Mouse (Mus musculus) Patski (cell line): ENCODE measurements at regions not wholly inside any gene's neighbourhood (a gene's known extent, or its start where the extent isn't known, plus 50 kb on each side); places are given as distances from the start of the nearest gene placed in this dataset.

Experiments
- ATAC-seq: fragments of 100-300 bp; one replicate; pipeline ENCODE4 v1.8.0; 2021
- CTCF ChIA-PET: fragments of 350-600 bp; sonication (Branson Sonifier 250); formaldehyde crosslinking; loops from one replicate; lab custom pipeline; 2022; ENCODE audit warnings: inconsistent platforms; lab: Charles Lee
- POLR2A ChIA-PET: fragments of 350-600 bp; sonication (Branson Sonifier 250); formaldehyde crosslinking; loops from one replicate; lab custom pipeline; 2022; ENCODE audit warnings: antibody characterized with exemption, inconsistent platforms; lab: Charles Lee
- DNase-seq: peaks from one replicate; pipeline ENCODE4 v3.0.0-alpha.2; 2011; ENCODE audit warnings: low read depth, low spot score
- H3K27me3 ChIP-seq: fragments of 371-371 bp; one replicate; pipeline ENCODE4 v1.5.1; 2021
- CTCF ChIP-seq: fragments of 100-300 bp; IDR thresholded peaks from one replicate; pipeline ENCODE4 v1.5.1; 2021
- in situ Hi-C: fragments of 300-500 bp; cut with MboI; formaldehyde crosslinking; loops from 3 replicates; pipeline ENCODE4 v1.11.1; 2018; ENCODE audit warnings: low pct_unique_long_range_greater_than_20kb, mixed read lengths

DNA sequence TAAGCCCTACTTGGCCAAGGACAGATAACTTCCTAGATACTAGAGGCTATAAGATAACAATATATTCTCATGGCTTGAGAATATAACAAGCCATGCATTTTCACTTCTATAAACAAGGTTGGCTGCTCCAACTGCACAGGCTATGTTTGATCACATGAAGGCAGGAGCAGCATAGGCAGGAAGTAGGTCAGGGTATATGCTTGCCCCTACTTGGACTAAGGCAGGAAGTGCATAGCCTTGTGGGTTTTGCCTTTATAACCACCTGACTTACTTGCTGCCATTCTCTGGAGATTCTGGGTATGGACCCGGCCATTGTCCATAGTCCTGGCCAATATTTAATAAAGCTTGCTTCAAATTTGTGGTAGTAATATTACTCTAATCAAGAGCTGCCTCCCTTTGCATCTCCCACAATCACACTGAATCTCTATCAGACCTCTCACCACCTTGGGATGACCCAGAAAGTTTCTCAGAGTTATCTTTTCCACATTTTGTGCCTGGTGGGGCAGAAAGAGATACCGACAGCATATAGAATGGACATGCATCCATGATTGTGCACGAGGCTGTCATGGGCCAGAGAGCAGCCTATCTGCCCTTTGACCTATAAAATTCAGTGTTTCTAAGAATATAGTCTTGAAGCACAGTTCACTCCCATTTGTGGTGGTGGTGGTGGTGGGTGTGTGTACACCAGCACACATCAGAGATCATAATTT is 193.7 kb upstream of the Klf3 start:
- no peaks in the 10 kb centered on the region for H3K27me3 ChIP-seq
- no peak for ATAC-seq
- no peak for TF ChIP-seq CTCF
- POLR2A ChIA-PET: no interaction called here
- no peak for DNase-seq
- in situ Hi-C loops: no loop called here
- CTCF ChIA-PET: no interaction called here

GRCm38 (mm10) chr5:64610146-64610545 is 193.0 kb upstream of the Klf3 start:
- peak; percentile 4 for ATAC-seq
- ChIA-PET CTCF (interaction anchor here (0.9 kb wide), 1 partner anchor 28 kb away, joined by 3 read pairs; no protein-coding TSS in a partner anchor), POLR2A (no interaction called here)
- no peak for DNase-seq
- TF ChIP-seq CTCF: no peak
- in situ Hi-C loops: no loop called here
- no peaks in the 10 kb centered on the region for H3K27me3 ChIP-seq

DNA sequence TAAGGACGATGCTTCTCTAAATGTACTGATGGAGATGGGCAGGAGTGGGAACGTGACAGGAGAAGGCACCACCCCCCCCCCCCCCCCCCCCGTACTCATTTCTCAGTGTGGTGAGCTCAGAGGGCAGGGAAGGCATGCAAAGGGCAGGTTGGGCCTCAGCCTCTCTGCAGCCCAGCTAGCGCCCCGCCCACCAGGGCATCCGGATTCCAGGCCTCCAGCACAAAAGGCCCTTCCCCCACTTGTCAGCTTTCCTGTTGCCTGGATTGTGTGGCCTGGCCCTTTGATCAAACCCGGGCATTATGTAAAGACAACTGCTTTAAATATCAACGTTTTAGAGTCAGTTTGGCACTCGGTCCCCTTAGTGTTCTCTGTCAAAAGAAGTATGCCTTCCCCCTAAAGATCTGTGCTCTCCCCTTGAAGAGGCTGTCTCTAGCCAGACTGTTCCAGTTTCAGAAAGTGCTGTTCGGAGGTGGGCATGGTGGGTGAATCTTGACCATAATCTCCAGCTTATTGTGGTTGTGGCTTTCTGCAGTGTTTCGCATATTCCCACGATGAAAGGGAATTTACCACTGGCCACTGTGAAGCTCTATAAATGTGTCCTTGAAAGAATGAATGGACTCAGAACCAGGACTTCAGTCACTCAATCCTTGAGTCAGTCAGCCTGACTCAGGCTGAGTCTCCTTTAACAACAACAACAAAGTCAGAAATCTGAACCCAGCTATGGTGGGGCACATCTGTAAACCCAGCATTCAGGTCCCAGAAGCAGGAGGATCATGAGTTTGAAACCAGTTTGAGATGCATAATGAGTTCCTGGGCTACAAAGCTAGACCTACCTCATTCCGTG is 192.4 kb upstream of the Klf3 start:
- peak; percentile 28 for DNase-seq
- in situ Hi-C loops: no loop called here
- POLR2A ChIA-PET: interaction anchor here (0.8 kb wide), 1 partner anchor 266 kb away, joined by 3 read pairs; no protein-coding TSS in a partner anchor
- ATAC-seq: peak; percentile 74
- no peak for TF ChIP-seq CTCF
- H3K27me3 ChIP-seq: no peaks in the 10 kb centered on the region
- CTCF ChIA-PET: interaction anchor here (0.9 to 1.8 kb wide), 3 partner anchors 10 to 31 kb away, joined by 3 read pairs; no protein-coding TSS in a partner anchor

DNA sequence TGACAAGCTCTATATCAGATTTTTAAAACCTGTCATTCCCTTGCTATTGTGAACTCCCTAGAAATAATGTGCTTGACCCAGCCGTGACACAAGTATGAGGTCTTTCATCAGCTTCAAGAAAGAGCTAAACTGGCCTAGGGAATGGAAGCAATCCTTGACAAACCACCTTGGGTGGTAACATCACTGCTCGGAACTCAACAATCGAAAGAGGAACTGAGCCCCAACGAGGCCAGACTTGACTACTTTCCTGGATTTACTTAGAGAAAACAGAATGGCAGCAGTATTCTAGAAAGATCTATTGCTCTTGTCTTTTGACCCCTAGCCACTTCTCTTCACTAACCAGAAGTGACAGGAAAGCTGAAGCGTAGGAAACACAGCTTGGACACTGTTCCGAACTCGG is 191.2 kb upstream of the Klf3 start:
- ChIA-PET POLR2A (no interaction called here), CTCF (interaction anchor here (1.4 to 1.8 kb wide), 2 partner anchors 9 to 32 kb away, joined by 3 read pairs; no protein-coding TSS in a partner anchor)
- ATAC-seq: no peak
- in situ Hi-C loops: no loop called here
- DNase-seq: no peak
- no peaks in the 10 kb centered on the region for H3K27me3 ChIP-seq
- no peak for TF ChIP-seq CTCF

DNA sequence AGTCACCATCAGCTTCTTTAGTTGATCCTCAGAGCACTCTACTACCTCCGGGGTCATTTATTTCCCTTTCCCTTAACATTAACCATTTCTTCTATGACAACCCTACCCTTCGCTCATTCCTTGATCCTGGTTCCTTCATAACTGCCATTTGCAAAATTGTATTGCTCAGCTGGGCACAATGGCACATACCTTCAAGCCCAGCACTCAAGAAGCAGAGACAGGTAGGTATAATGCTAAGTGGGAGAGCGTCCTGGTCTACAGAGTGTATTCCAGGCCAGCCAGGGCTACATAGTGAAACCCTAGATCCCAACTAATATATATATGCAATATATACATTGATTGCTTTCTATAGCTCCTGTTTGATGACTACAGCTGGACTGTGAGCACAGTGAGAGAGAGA is 189.5 kb upstream of the Klf3 start:
- ATAC-seq: no peak
- CTCF ChIA-PET: interaction anchor here (0.6 kb wide), 1 partner anchor 49 kb away, joined by 3 read pairs; no protein-coding TSS in a partner anchor
- POLR2A ChIA-PET: interaction anchor here (0.7 kb wide), 1 partner anchor 793 kb away, joined by 4 read pairs; no protein-coding TSS in a partner anchor
- no peaks in the 10 kb centered on the region for H3K27me3 ChIP-seq
- in situ Hi-C loops: no loop called here
- no peak for TF ChIP-seq CTCF
- DNase-seq: no peak

DNA sequence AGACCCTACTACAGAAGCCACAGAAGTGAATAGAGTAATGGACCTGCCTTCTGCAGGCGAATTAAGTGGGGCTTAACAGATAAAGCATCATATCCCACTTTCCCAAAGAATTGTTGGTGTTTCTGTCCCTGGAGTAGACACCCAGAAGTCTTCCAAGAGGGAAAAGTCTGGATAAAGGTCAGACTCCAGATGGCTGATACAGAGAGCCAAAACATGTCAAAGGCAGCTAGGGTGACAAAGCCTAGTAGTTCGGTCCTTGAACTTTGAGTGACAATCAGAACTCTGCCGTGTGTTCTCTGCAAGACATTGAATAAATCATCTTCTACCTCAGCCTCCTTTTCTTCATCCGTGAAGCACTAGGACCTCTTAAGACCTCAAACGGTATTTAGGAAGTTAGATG is 185.1 kb upstream of the Klf3 start:
- CTCF ChIA-PET: no interaction called here
- H3K27me3 ChIP-seq: no peaks in the 10 kb centered on the region
- in situ Hi-C loops: no loop called here
- DNase-seq: no peak
- no peak for TF ChIP-seq CTCF
- POLR2A ChIA-PET: no interaction called here
- ATAC-seq: no peak

DNA sequence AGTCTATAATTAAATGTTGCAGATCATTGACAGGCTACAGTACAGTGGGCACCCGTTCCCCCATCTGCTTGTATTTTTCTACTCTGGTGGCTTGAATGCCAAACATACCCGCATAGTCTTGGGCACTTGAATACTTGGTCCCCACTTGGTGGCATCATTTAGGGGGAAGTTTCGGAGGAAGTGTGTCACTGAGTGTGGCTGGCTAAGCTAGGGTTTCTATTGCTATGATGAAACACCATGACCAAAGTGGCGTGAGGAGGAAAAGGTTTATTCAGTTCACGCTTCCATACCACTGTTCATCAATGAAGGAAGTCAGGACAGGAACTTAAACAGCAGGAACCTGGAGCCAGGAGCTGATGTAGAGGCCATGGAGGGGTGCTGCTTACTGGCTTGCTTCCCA is 183.4 kb upstream of the Klf3 start:
- no peaks in the 10 kb centered on the region for H3K27me3 ChIP-seq
- CTCF ChIA-PET: no interaction called here
- in situ Hi-C loops: no loop called here
- POLR2A ChIA-PET: interaction anchor here (0.7 kb wide), 1 partner anchor 145 kb away, joined by 3 read pairs; no protein-coding TSS in a partner anchor
- TF ChIP-seq CTCF: no peak
- ATAC-seq (no peak), DNase-seq (no peak)

- ChIA-PET CTCF (interaction anchor here (1.3 kb wide), 1 partner anchor 9 kb away, joined by 3 read pairs; no protein-coding TSS in a partner anchor), POLR2A (no interaction called here)
- in situ Hi-C loops: no loop called here
- no peak for DNase-seq
- ATAC-seq: no peak
- no peak for TF ChIP-seq CTCF
- H3K27me3 ChIP-seq: no peaks in the 10 kb centered on the region
Observed at GRCm38 (mm10) chr5:64620726-64621125, 182.5 kb upstream of the Klf3 start.

- no peak for TF ChIP-seq CTCF
- no peaks in the 10 kb centered on the region for H3K27me3 ChIP-seq
- ATAC-seq (no peak), DNase-seq (no peak)
- in situ Hi-C loops: no loop called here
- ChIA-PET CTCF (interaction anchor here (1.3 kb wide), 1 partner anchor 10 kb away, joined by 3 read pairs; no protein-coding TSS in a partner anchor), POLR2A (no interaction called here)
Observed at GRCm38 (mm10) chr5:64621386-64621785, 181.8 kb upstream of the Klf3 start.

- DNase-seq: no peak
- in situ Hi-C loops: no loop called here
- ChIA-PET POLR2A (no interaction called here), CTCF (interaction anchor here (0.9 to 1.1 kb wide), 2 partner anchors 10 to 150 kb away, joined by 3 read pairs; no protein-coding TSS in a partner anchor)
- ATAC-seq: no peak
- H3K27me3 ChIP-seq: no peaks in the 10 kb centered on the region
- TF ChIP-seq CTCF: no peak
Observed at GRCm38 (mm10) chr5:64623653-64624052, 179.5 kb upstream of the Klf3 start.
